Mouse (Mus musculus): Measurements from ENCODE around the gene Sorbs2. TPM values are rescaled to one million over a fixed set of nuclear protein-coding genes. Genes with fewer than 3 reads are reported as not detected.

Sorbs2 gene
- total RNA-seq (2021), result 100 to 1,000 TPM; 192 to 195 TPM
- long read RNA-seq, experiment 1, partial matches to known transcripts, result 6 of 29 reads
- long read RNA-seq, experiment 1, other reads (novel, unspliced or antisense), result 23 of 29 reads
- long read RNA-seq, experiment 2, partial matches to known transcripts, result 7 of 27 reads
- long read RNA-seq, experiment 2, other reads (novel, unspliced or antisense), result 20 of 27 reads

- TF ChIP-seq CTCF (conservative IDR thresholded peaks at IDR 0.05), result 0 out of 2 replicates have a peak, but pooled peaks have one; percentile 12
- Histone ChIP-seq H3K4me3 (peak within 1 kb of the TSS; percentile 65), H3K27ac (peak within 1 kb of the TSS; percentile 86)
- DNase-seq (ENCODE audit: low spot score in 2 of 2), result peak in 1 of 2 experiments; percentile 18
Measured at GRCm38 (mm10) chr8:45507634-45508321, at the start of gene Sorbs2. TSS of gene Sorbs2 (plus strand) at chr8:45507788.

DNA sequence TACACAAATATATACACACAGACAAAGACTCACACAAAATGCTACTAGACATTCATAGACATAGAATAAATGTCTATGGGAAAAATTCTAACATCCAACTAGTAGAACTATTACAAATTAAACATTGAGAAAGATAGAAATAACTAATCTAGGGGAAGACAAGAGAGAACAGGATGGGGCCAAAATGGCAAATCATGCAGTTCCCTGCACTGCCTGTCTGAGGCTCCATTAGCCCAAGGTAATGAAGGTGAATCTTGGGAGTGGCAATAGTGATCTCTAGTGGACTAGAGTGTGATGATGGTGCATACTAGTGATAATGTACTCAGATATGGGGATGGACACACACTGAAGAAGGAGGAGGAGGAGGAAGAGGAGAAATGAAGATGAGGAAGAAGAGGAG is 49.7 kb upstream of the Sorbs2 start:
- H3K4me3 ChIP-seq, result no peak overlapping the region
- peak; percentile 48 for TF ChIP-seq CTCF (conservative IDR thresholded peaks at IDR 0.05)
- DNase-seq (ENCODE audit: low spot score in 2 of 2), result no peak
- no peak overlapping the region for H3K27ac ChIP-seq

GRCm38 (mm10) chr8:45469006-45469405 is 38.6 kb upstream of the Sorbs2 start:
- Histone ChIP-seq H3K4me3 (no peak overlapping the region), H3K27ac (no peak overlapping the region)
- no peak for DNase-seq (ENCODE audit: low spot score in 2 of 2)
- no peak for TF ChIP-seq CTCF (conservative IDR thresholded peaks at IDR 0.05)

DNA sequence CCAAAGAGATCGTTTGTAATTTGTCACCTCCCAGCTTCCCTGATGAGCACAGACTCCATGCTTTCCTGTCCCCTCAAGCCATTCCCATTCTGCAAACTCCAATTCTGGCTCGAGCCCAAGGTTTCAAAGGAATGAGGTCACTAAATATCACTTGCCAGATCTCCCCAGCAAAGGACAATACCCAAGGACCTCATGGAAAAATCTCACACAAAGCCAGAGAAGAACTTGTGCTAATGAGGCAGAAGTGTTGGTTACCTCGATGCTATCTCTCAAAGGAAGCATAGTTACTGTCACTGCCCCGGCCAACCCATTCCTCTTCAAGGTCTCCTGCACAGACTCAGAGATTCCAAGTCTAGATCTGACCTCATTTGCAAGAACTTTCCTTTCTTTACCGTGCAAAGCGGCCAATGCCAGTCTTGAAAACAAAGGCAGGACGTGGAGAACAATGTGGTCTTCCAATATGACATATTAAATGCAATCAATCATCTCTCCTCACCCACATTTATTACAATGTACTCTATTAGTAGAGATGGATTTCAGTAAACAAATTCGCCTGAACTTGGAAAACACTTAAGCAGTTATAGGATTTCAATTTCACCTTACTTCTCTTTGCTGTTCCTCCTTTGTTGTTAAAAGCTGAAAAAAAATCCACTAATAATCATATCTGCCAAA is 37.9 kb upstream of the Sorbs2 start:
- no peak overlapping the region for H3K4me3 ChIP-seq
- DNase-seq (ENCODE audit: low spot score in 2 of 2), result no peak
- no peak for TF ChIP-seq CTCF (conservative IDR thresholded peaks at IDR 0.05)
- H3K27ac ChIP-seq, result no peak overlapping the region

- no peak for DNase-seq (ENCODE audit: low spot score in 2 of 2)
- Histone ChIP-seq H3K4me3 (no peak overlapping the region), H3K27ac (no peak overlapping the region)
- TF ChIP-seq CTCF (conservative IDR thresholded peaks at IDR 0.05), result no peak
Measured at GRCm38 (mm10) chr8:45480886-45481285, 26.7 kb upstream of the Sorbs2 start.

DNA sequence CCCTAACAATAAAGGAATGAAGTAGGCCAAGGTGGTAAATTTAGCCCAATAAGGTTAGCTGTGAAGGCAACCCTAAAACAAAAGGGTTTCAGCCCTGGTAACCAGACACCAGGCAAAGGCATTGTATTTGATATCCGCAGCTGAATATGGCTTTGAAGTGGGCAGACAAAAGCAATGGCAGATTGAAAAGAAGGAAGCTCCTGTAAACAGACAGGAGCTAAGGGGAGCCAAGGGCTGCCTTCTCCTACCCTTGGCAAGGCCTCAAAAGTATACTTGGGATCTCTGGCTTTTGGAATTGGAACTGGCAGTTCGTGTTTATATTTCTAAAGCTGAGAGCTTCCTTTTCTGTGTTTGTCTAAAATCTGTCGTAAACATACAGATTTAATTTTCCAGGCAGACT is 21.3 kb upstream of the Sorbs2 start:
- no peak for TF ChIP-seq CTCF (conservative IDR thresholded peaks at IDR 0.05)
- no peak for DNase-seq (ENCODE audit: low spot score in 2 of 2)
- H3K27ac ChIP-seq, result no peak overlapping the region
- H3K4me3 ChIP-seq, result no peak overlapping the region

- no peak for DNase-seq (ENCODE audit: low spot score in 2 of 2)
- Histone ChIP-seq H3K4me3 (no peak overlapping the region), H3K27ac (no peak overlapping the region)
- no peak for TF ChIP-seq CTCF (conservative IDR thresholded peaks at IDR 0.05)
Measured at GRCm38 (mm10) chr8:45503971-45504370, 3.6 kb upstream of the Sorbs2 start.

- no peak for DNase-seq (ENCODE audit: low spot score in 2 of 2)
- Histone ChIP-seq H3K4me3 (no peak overlapping the region), H3K27ac (no peak overlapping the region)
- TF ChIP-seq CTCF (conservative IDR thresholded peaks at IDR 0.05), result no peak
Measured at GRCm38 (mm10) chr8:45506376-45506775, 1.2 kb upstream of the Sorbs2 start.

- Histone ChIP-seq H3K27ac (peak overlapping the region; percentile 86), H3K4me3 (peak overlapping the region; percentile 65)
- no peak for TF ChIP-seq CTCF (conservative IDR thresholded peaks at IDR 0.05)
- no peak for DNase-seq (ENCODE audit: low spot score in 2 of 2)
Measured at GRCm38 (mm10) chr8:45507277-45507633, 333 bp upstream of the Sorbs2 start.

GRCm38 (mm10) chr8:45508521-45509104 is 1.0 kb downstream of the Sorbs2 start:
- DNase-seq (ENCODE audit: low spot score in 2 of 2), result no peak
- TF ChIP-seq CTCF (conservative IDR thresholded peaks at IDR 0.05), result no peak
- peak overlapping the region; percentile 86 for H3K27ac ChIP-seq
- H3K4me3 ChIP-seq, result peak overlapping the region; percentile 65

- DNase-seq (ENCODE audit: low spot score in 2 of 2), result peak; percentile 25 to 33
- Histone ChIP-seq H3K27ac (no peak overlapping the region), H3K4me3 (no peak overlapping the region)
- TF ChIP-seq CTCF (conservative IDR thresholded peaks at IDR 0.05), result no peak
Measured at GRCm38 (mm10) chr8:45512369-45512768, 4.8 kb downstream of the Sorbs2 start.

DNA sequence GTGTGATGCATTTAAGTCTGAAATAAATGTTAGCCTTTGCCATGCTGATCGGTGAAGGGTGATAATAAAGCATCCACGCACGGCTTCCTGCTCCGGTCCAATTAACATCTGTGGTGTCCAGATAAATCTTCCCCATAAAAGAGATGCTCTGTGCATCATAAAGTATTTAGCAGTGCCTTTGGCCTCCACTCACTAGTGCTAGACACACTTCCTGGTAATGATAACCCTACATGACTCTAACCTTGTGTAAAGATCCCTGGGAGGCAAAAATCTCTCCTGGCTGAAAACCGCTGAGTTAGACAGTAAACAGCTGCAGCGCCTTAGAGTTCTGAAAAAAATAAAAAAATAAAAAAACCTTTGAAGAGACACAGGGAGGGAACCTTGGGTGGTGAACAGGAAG is 14.0 kb downstream of the Sorbs2 start:
- no peak for TF ChIP-seq CTCF (conservative IDR thresholded peaks at IDR 0.05)
- no peak overlapping the region for H3K27ac ChIP-seq

DNA sequence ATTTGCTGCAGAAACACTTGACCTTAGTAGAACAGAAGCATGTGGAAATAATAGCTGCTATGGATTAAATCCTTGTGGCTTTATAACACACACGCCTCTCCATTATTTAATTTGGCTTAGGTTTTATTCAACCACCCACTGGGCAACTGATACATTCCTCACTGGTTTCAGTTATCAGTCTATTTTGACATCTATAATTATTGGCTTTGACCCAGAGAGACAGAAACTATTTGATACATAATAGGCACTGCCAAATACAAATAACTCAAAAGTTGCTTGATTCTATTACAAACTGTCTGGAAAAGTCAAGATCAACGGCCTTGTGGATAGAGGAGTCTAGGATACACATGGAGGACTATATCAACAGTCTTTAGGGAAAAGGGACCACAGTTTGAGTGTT is 20.1 kb downstream of the Sorbs2 start:
- Histone ChIP-seq H3K27ac (no peak overlapping the region), H3K4me3 (no peak overlapping the region)
- DNase-seq (ENCODE audit: low spot score in 2 of 2), result no peak
- TF ChIP-seq CTCF (conservative IDR thresholded peaks at IDR 0.05), result no peak

More for the DNA sequence above, 14.0 kb downstream of the Sorbs2 start:
- no peak for DNase-seq (ENCODE audit: low spot score in 2 of 2)
- no peak overlapping the region for H3K4me3 ChIP-seq

Data from layer of hippocampus, adult 2 months (tissue).